Mouse (Mus musculus) embryonic facial prominence, embryonic 12.5 days (tissue): ENCODE measurements around the gene Mum1l1. TPM values are rescaled to one million over a fixed set of nuclear protein-coding genes. Genes with fewer than 3 reads are reported as not detected.

ENCODE experiments used
- ATAC-seq: fragments of 200-750 bp; cut with Nextera tagmentation; 2 replicates; pipeline ENCODE4 v1.8.0; 2017; ENCODE audit not compliant: insufficient number of reproducible peaks, insufficient read depth, low FRiP score, low TSS enrichment
- H3K27ac ChIP-seq: fragments of 300-500 bp; sonication (generic); 2 replicates; pipeline ENCODE4 v1.5.1; 2016; ENCODE audit warnings: mild to moderate bottlenecking
- H3K27me3 ChIP-seq: fragments of 300-500 bp; sonication (generic); 2 replicates; pipeline ENCODE4 v1.6.1; 2016; ENCODE audit warnings: mild to moderate bottlenecking, moderate library complexity
- H3K36me3 ChIP-seq: fragments of 300-500 bp; sonication (generic); 2 replicates; pipeline ENCODE4 v1.6.1; 2016; ENCODE audit warnings: mild to moderate bottlenecking
- H3K4me1 ChIP-seq: fragments of 300-500 bp; sonication (generic); 2 replicates; pipeline ENCODE4 v1.6.1; 2016
- H3K4me2 ChIP-seq: fragments of 300-500 bp; sonication (generic); replicated peaks from 2 replicates; pipeline ENCODE4 v1.6.1; 2016; ENCODE audit warnings: mild to moderate bottlenecking, moderate library complexity
- H3K4me3 ChIP-seq: fragments of 300-500 bp; sonication (generic); 2 replicates; pipeline ENCODE4 v1.5.1; 2016; ENCODE audit warnings: mild to moderate bottlenecking
- H3K9ac ChIP-seq: fragments of 300-500 bp; sonication (generic); 2 replicates; pipeline ENCODE4 v1.6.1; 2016; ENCODE audit warnings: mild to moderate bottlenecking, moderate library complexity
- H3K9me3 ChIP-seq: fragments of 300-500 bp; sonication (generic); 2 replicates; pipeline ENCODE4 v1.6.1; 2016; ENCODE audit warnings: mild to moderate bottlenecking, moderate library complexity
- WGBS: fragments of 180-500 bp; shearing (Covaris S2); methylation state at CpG from one replicate; pipeline ENCODE4 v1.1.7; 2016; 5-methylcytosine and 5-hydroxymethylcytosine counted together
- polyA plus RNA-seq: library from polyadenylated mRNA; unstranded; fragments of >200 nt; fragmentation: Nextera tagmentation; extraction: Ambion mirVana; gene quantifications from 2 replicates; pipeline ENCODE4 v1.2.1, GENCODE M21; 2016

Gene Mum1l1
- polyA plus RNA-seq, 1 experiment from 2014 or later: 29.8 TPM

- Histone ChIP-seq H3K27me3 (no peaks in the 10 kb centered on the region), H3K4me3 (no peak overlapping the region), H3K4me1 (no peaks in the 10 kb centered on the region), H3K36me3 (peaks cover 10% of the 10 kb centered on the region), H3K4me2 (peak overlapping the region; percentile 22; the same call in 1 of the 2 replicates), H3K9me3 (no peaks in the 10 kb centered on the region), H3K9ac (no peak overlapping the region), H3K27ac (no peak overlapping the region)
- 27% methylated on average over 9 of the region's 9 CpGs for WGBS
- 0 out of 2 replicates have a peak, but pooled peaks have one; percentile 72 for ATAC-seq
These were observed 21.3 kb downstream of the Mum1l1 start for GRCm38 (mm10) chrX:139231143-139231542.

GRCm38 (mm10) chrX:139247294-139247693, 37.5 kb downstream of the Mum1l1 start:
- Histone ChIP-seq H3K4me1 (no peaks in the 10 kb centered on the region), H3K4me3 (no peak overlapping the region), H3K27ac (no peak overlapping the region), H3K9ac (no peak overlapping the region), H3K27me3 (no peaks in the 10 kb centered on the region), H3K36me3 (no peaks in the 10 kb centered on the region), H3K4me2 (no peak overlapping the region), H3K9me3 (no peaks in the 10 kb centered on the region)
- 74% methylated on average over 3 of the region's 3 CpGs for WGBS
- no peak for ATAC-seq

GRCm38 (mm10) chrX:139257072-139257471, 47.2 kb downstream of the Mum1l1 start:
- no peak overlapping the region for H3K9ac ChIP-seq
- H3K27ac ChIP-seq: no peak overlapping the region
- no peak overlapping the region for H3K4me2 ChIP-seq
- H3K9me3 ChIP-seq: no peaks in the 10 kb centered on the region
- no peak overlapping the region for H3K4me3 ChIP-seq
- no peaks in the 10 kb centered on the region for H3K4me1 ChIP-seq
- 87% methylated on average over 9 of the region's 10 CpGs for WGBS
- H3K36me3 ChIP-seq: no peaks in the 10 kb centered on the region
- ATAC-seq: no peak
- no peaks in the 10 kb centered on the region for H3K27me3 ChIP-seq

- H3K27ac ChIP-seq: no peak overlapping the region
- no peaks in the 10 kb centered on the region for H3K4me1 ChIP-seq
- no peaks in the 10 kb centered on the region for H3K9me3 ChIP-seq
- H3K36me3 ChIP-seq: no peaks in the 10 kb centered on the region
- ATAC-seq: no peak
- H3K4me2 ChIP-seq: no peak overlapping the region
- H3K4me3 ChIP-seq: no peak overlapping the region
- 96% methylated on average over 4 of the region's 4 CpGs for WGBS
- no peak overlapping the region for H3K9ac ChIP-seq
- no peaks in the 10 kb centered on the region for H3K27me3 ChIP-seq
These were observed 72.1 kb downstream of the Mum1l1 start for GRCm38 (mm10) chrX:139281966-139282365.

Other genes starting within 250 kb of the Mum1l1 start
- 0.12 TPM in 1 of 2 replicates, not detected in the other for gene Serpina7, start 124.8 kb upstream of the Mum1l1 start, polyA plus RNA-seq
- not detected in 2 replicates for gene 4930513O06Rik, start 123.8 kb upstream of the Mum1l1 start, polyA plus RNA-seq
- not detected in 2 replicates for gene 4933428M09Rik, start 30.8 kb upstream of the Mum1l1 start, polyA plus RNA-seq
- gene Trap1a, start 123.6 kb downstream of the Mum1l1 start, polyA plus RNA-seq: not detected in 2 replicates